Mouse (Mus musculus) liver, embryonic 15.5 days (tissue): Measurements from ENCODE around the gene Foxj2. TPM values are rescaled to one million over a fixed set of nuclear protein-coding genes. Genes with fewer than 3 reads are reported as not detected.
A peak's percentile ranks its signal among the peaks of the same experiment; 100 is the strongest.

Experiments
- ATAC-seq: fragments of 200-750 bp; cut with Nextera tagmentation; 2 replicates; pipeline ENCODE4 v1.8.0; 2017; ENCODE audit warnings: moderate number of reproducible peaks, mild to moderate bottlenecking, moderate library complexity; ENCODE audit not compliant: insufficient read depth
- H3K27ac ChIP-seq: fragments of 300-500 bp; sonication (generic); replicated peaks from 2 replicates; pipeline ENCODE4 v1.5.1; 2015; ENCODE audit warnings: mild to moderate bottlenecking, inconsistent platforms
- H3K27me3 ChIP-seq: fragments of 300-500 bp; sonication (generic); 2 replicates; pipeline ENCODE4 v1.6.1; 2015; ENCODE audit warnings: mild to moderate bottlenecking, inconsistent platforms
- H3K36me3 ChIP-seq: fragments of 300-500 bp; sonication (generic); replicated peaks from 2 replicates; pipeline ENCODE4 v1.6.1; 2015; ENCODE audit warnings: moderate library complexity, mild to moderate bottlenecking, inconsistent platforms
- H3K4me1 ChIP-seq: fragments of 300-500 bp; sonication (generic); replicated peaks from 2 replicates; pipeline ENCODE4 v1.6.1; 2015; ENCODE audit warnings: inconsistent platforms
- H3K4me2 ChIP-seq: fragments of 300-500 bp; sonication (generic); 2 replicates; pipeline ENCODE4 v1.6.1; 2015; ENCODE audit warnings: moderate library complexity, mild to moderate bottlenecking, inconsistent platforms
- H3K4me3 ChIP-seq: fragments of 300-500 bp; sonication (generic); replicated peaks from 2 replicates; pipeline ENCODE4 v1.5.1; 2015; ENCODE audit warnings: mild to moderate bottlenecking, inconsistent platforms
- H3K9ac ChIP-seq: fragments of 300-500 bp; sonication (generic); 2 replicates; pipeline ENCODE4 v1.6.1; 2015; ENCODE audit warnings: moderate library complexity, mild to moderate bottlenecking, inconsistent platforms
- H3K9me3 ChIP-seq: fragments of 300-500 bp; sonication (generic); replicated peaks from 2 replicates; pipeline ENCODE4 v1.6.1; 2016; ENCODE audit warnings: inconsistent platforms
- WGBS: fragments of 180-500 bp; shearing (Covaris S2); methylation state at CpG from one replicate; pipeline ENCODE4 v1.1.7; 2015; ENCODE audit warnings: mixed read lengths; ENCODE audit not compliant: insufficient replicate concordance; 5-methylcytosine and 5-hydroxymethylcytosine counted together
- polyA plus RNA-seq: library from polyadenylated mRNA; unstranded; fragments of >200 nt; fragmentation: Nextera tagmentation; extraction: Ambion mirVana; gene quantifications from 2 replicates; pipeline ENCODE4 v1.2.1, GENCODE M21; 2015

Gene Foxj2
- polyA plus RNA-seq, 1 experiment from 2014 or later = 1.3 TPM

DNA sequence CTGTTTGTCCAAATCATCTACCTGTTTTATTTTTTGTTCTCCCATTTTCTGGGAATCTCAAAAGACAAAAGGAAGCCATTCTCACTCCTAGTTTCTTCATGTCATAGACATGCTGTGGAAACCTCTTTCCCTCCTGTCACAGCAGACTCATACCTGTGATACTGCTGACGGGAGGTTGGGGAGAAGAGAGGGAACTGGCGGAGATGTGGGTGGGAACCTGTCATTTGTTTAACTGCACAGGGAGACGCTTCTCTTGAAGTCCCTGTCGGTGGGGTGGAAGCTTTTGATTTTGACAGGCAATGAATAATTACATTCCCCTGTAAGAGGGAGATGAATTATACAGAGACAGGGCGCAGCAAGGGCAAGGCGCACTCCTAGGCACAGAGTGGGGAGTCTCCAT is 24.0 kb downstream of the Foxj2 start:
- WGBS = 78% methylated on average over 6 of the region's 6 CpGs
- Histone ChIP-seq H3K9ac (no peak overlapping the region), H3K9me3 (no peaks in the 10 kb centered on the region), H3K36me3 (peaks cover 38% of the 10 kb centered on the region), H3K27ac (no peak overlapping the region), H3K4me1 (no peaks in the 10 kb centered on the region), H3K4me3 (no peak overlapping the region), H3K27me3 (no peaks in the 10 kb centered on the region), H3K4me2 (no peak overlapping the region)
- ATAC-seq = no peak

- Histone ChIP-seq H3K27ac (no peak overlapping the region), H3K9me3 (no peaks in the 10 kb centered on the region), H3K36me3 (no peaks in the 10 kb centered on the region), H3K4me1 (no peaks in the 10 kb centered on the region), H3K4me2 (no peak overlapping the region), H3K27me3 (no peaks in the 10 kb centered on the region), H3K9ac (no peak overlapping the region), H3K4me3 (no peak overlapping the region)
- 23% methylated on average over 2 of the region's 2 CpGs for WGBS
- ATAC-seq = no peak
Observed at GRCm38 (mm10) chr6:122852696-122853095, 33.0 kb downstream of the Foxj2 start.

GRCm38 (mm10) chr6:122854552-122854951 is 34.8 kb downstream of the Foxj2 start:
- WGBS = 71% methylated on average over 12 of the region's 12 CpGs
- H3K36me3 ChIP-seq = no peaks in the 10 kb centered on the region
- no peak overlapping the region for H3K9ac ChIP-seq
- H3K4me1 ChIP-seq = no peaks in the 10 kb centered on the region
- no peaks in the 10 kb centered on the region for H3K9me3 ChIP-seq
- no peaks in the 10 kb centered on the region for H3K27me3 ChIP-seq
- no peak overlapping the region for H3K4me3 ChIP-seq
- ATAC-seq = no peak
- H3K4me2 ChIP-seq = no peak overlapping the region
- H3K27ac ChIP-seq = no peak overlapping the region

- 13% methylated on average over 7 of the region's 7 CpGs for whole genome bisulfite sequencing
- no peaks in the 10 kb centered on the region for H3K4me1 ChIP-seq
- H3K27ac ChIP-seq = no peak within 1 kb of the TSS
- peaks cover 10% of the 10 kb centered on the region; the same call in 1 of the 2 replicates for H3K9me3 ChIP-seq
- H3K4me2 ChIP-seq = no peak within 1 kb of the TSS
- no peak within 1 kb of the TSS for H3K9ac ChIP-seq
- no peak within 1 kb of the TSS for H3K4me3 ChIP-seq
- ATAC-seq = 0 out of 2 replicates have a peak, but pooled peaks have one; percentile 40
- no peaks in the 10 kb centered on the region for H3K36me3 ChIP-seq
- H3K27me3 ChIP-seq = no peaks in the 10 kb centered on the region
Observed at GRCm38 (mm10) chr6:122855955-122856354, 36.2 kb downstream of the Foxj2 start, which contains the start of gene C3ar1. C3ar1 (minus strand) TSS chr6:122856161.

DNA sequence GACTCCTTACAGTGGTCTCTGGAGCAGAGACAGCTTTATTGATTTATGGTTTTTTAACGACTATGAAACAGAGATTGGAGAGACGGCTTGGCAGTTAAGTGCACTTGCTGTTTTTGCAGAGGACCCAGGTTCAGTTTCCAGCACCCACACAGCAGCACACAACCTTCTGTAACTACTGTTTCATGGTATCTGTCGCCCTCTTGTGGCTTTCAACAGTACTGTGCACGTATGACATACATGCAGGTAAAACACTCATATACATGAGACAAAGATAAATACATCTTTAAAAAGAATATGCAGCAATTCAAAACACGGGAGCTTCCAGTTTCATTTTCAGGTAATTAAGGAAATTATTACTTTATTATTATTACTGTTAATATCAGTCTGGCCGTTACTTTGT is 42.7 kb downstream of the Foxj2 start:
- Histone ChIP-seq H3K27me3 (no peaks in the 10 kb centered on the region), H3K4me3 (no peak overlapping the region), H3K4me1 (no peaks in the 10 kb centered on the region), H3K36me3 (no peaks in the 10 kb centered on the region), H3K27ac (no peak overlapping the region), H3K9me3 (peaks cover 10% of the 10 kb centered on the region), H3K9ac (no peak overlapping the region), H3K4me2 (no peak overlapping the region)
- 59% methylated on average over 6 of the region's 6 CpGs for WGBS
- no peak for ATAC-seq

GRCm38 (mm10) chr6:122862871-122863270 is 43.2 kb downstream of the Foxj2 start:
- H3K4me2 ChIP-seq = no peak overlapping the region
- no peak overlapping the region for H3K27ac ChIP-seq
- ATAC-seq = 0 out of 2 replicates have a peak, but pooled peaks have one; percentile 34
- no peaks in the 10 kb centered on the region for H3K27me3 ChIP-seq
- H3K9ac ChIP-seq = no peak overlapping the region
- no peak overlapping the region for H3K4me3 ChIP-seq
- 50% methylated on average over 1 of the region's 1 CpGs for WGBS
- H3K4me1 ChIP-seq = no peaks in the 10 kb centered on the region
- H3K9me3 ChIP-seq = peaks cover 10% of the 10 kb centered on the region
- H3K36me3 ChIP-seq = no peaks in the 10 kb centered on the region

- Histone ChIP-seq H3K4me2 (no peak overlapping the region), H3K9ac (no peak overlapping the region), H3K4me3 (no peak overlapping the region), H3K9me3 (no peaks in the 10 kb centered on the region), H3K27me3 (no peaks in the 10 kb centered on the region), H3K4me1 (no peaks in the 10 kb centered on the region), H3K27ac (no peak overlapping the region), H3K36me3 (no peaks in the 10 kb centered on the region)
- 45% methylated on average over 4 of the region's 4 CpGs for WGBS
- no peak for ATAC-seq
Observed at GRCm38 (mm10) chr6:122867914-122868313, 48.2 kb downstream of the Foxj2 start.

DNA sequence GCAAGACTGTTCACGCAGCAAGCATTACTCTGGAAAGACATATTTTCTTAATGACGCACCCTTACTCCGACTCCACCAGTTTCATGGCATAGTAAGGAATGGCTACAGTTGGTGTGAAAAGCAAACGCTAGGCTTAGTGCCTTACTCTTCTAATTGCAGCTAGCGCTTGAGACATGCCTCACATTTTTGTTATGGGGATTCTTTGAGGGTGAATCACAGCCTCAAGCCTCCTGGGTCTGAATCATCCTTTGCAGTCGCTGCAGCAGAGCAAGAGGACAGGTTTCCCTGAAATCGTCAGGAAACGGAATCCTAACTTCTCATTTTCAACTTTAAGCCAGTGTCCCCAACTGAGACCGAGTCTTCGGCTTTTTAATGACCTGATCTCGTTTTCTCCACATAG is 50.1 kb downstream of the Foxj2 start:
- no peak overlapping the region for H3K4me3 ChIP-seq
- no peak overlapping the region for H3K9ac ChIP-seq
- no peaks in the 10 kb centered on the region for H3K36me3 ChIP-seq
- peaks cover 6% of the 10 kb centered on the region; the same call in 1 of the 2 replicates for H3K4me1 ChIP-seq
- H3K4me2 ChIP-seq = no peak overlapping the region
- 57% methylated on average over 11 of the region's 11 CpGs for WGBS
- no peak overlapping the region for H3K27ac ChIP-seq
- H3K9me3 ChIP-seq = no peaks in the 10 kb centered on the region
- ATAC-seq = no peak
- no peaks in the 10 kb centered on the region for H3K27me3 ChIP-seq

DNA sequence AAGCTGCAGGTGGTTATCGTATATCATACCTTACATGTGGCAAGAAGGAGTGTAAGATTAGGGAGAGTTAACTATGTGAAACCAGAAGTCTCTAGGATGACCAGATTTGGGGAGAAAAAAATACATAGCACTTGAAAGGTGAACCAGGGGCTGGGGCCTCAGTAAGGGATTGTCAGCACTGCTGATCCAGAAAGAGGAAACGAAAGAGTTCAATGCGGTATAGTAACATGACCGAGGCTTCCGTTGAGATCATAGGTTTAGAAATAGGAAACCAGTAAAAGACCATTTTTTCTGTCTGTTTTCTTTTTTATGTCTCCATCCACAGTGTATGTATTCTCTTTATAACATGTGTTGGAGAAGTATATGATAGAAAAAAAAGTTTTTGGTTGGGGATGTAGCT is 53.1 kb downstream of the Foxj2 start:
- Histone ChIP-seq H3K27me3 (no peaks in the 10 kb centered on the region), H3K4me1 (peaks cover 31% of the 10 kb centered on the region), H3K9ac (no peak overlapping the region), H3K27ac (no peak overlapping the region), H3K36me3 (peaks cover 16% of the 10 kb centered on the region), H3K4me3 (no peak overlapping the region), H3K9me3 (no peaks in the 10 kb centered on the region), H3K4me2 (no peak overlapping the region)
- 53% methylated on average over 5 of the region's 5 CpGs for WGBS
- no peak for ATAC-seq

- ATAC-seq = peak; percentile 94
- Histone ChIP-seq H3K27ac (peak within 1 kb of the TSS; percentile 84), H3K4me3 (peak within 1 kb of the TSS; percentile 97), H3K4me1 (peaks cover 42% of the 10 kb centered on the region), H3K4me2 (peak within 1 kb of the TSS; percentile 73), H3K36me3 (peaks cover 26% of the 10 kb centered on the region), H3K9me3 (no peaks in the 10 kb centered on the region), H3K27me3 (no peaks in the 10 kb centered on the region), H3K9ac (peak within 1 kb of the TSS; percentile 84)
- WGBS = 7% methylated on average over 43 of the region's 43 CpGs
Observed at GRCm38 (mm10) chr6:122873871-122874719, 54.4 kb downstream of the Foxj2 start, which contains the start of gene Necap1. Necap1 (plus strand) TSS chr6:122874474.

- Histone ChIP-seq H3K9me3 (no peaks in the 10 kb centered on the region), H3K36me3 (peaks cover 32% of the 10 kb centered on the region), H3K27ac (peak overlapping the region; percentile 84), H3K4me2 (peak overlapping the region; percentile 73), H3K27me3 (no peaks in the 10 kb centered on the region), H3K4me1 (peaks cover 47% of the 10 kb centered on the region), H3K9ac (peak overlapping the region; percentile 84), H3K4me3 (peak overlapping the region; percentile 97)
- WGBS = under 1% methylated on average over 31 of the region's 31 CpGs
- peak; percentile 66 for ATAC-seq
Observed at GRCm38 (mm10) chr6:122874720-122875389, 55.1 kb downstream of the Foxj2 start.
